Mouse (Mus musculus) cerebellum, adult 2 months (tissue): Measurements from ENCODE around the gene Snap23.

Experiments
- CTCF ChIP-seq: fragments of 200-500 bp; IDR thresholded peaks from 2 replicates; pipeline ENCODE4 v1.5.1; 2011; ENCODE audit warnings: low read depth, mild to moderate bottlenecking, control low read depth, low read length, moderate library complexity, borderline replicate concordance; ENCODE audit not compliant: insufficient read depth
- POLR2A ChIP-seq: fragments of 200-500 bp; IDR thresholded peaks from 2 replicates; pipeline ENCODE4 v1.6.1; 2011; ENCODE audit warnings: low read length, control low read depth, borderline replicate concordance; ENCODE audit not compliant: insufficient read depth

DNA sequence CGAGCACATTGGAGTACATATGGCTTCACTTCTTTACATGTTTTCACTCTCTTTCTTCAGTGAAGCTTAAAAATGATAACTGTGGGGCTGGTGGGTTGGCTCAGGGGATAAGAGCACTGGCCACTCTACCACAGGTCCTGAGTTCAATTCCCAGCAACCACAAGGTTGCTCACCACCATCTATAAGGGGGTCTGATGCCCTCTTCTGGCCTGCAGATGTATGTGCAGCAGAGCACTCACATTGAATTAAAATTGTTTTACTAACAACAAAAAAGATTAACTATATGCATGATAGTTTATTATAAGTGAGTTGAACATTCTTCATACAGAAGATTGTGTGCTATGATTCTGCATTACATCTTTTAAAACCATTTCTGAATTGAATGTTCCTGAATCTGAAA, 52.1 kb downstream of the Snap23 start:
- TF ChIP-seq CTCF (no peak), POLR2A (no peak)
